ENCODE assay signal across 10 mouse cellular contexts in the genomic region with DNA sequence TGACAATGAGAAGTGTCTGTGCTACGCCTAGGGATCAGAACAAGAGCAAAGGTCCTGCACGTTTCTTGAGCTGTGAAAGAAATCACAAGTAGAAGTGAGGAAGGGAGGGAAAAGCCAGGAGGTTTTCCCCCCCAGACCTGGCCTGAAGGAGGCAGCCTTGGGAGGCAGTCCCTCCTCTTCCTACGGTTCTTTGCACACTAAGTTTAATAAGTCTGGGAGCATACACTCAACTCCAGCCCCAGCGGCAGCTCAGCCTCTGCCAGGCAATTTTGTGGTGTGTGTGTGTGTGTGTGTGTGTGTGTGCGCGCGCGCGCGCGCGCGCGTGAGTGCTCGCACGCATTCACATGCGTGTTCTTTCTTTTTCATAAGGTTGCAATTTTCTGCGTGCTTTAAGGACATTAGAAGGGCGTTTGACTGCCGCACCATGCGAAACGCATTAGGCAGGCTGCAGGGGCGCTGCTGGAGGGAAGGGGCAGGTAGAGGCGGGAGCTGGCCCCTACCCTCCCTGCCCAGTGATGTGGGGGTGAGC. TPM values are rescaled to one million over a fixed set of nuclear protein-coding genes. Genes with fewer than 3 reads are reported as not detected.
A peak's percentile ranks its signal among the peaks of the same experiment; 100 is the strongest.
DNase-seq lines count a peak whose midpoint lies in the region; ATAC-seq and TF ChIP-seq lines count a peak whose summit lies in the region.
"Had no signal": no experiment of that assay in that cellular context is flagged by ENCODE, and none has a peak within 500 bp of the region (broad histone marks: within the 10 kb centered on the region; RNA-seq: fewer than 3 reads in every experiment).

No protein-coding gene starts in this region.

- H3K36me3 ChIP-seq in heart, embryonic 11.5 days (ENCODE audit: control insufficient read depth, insufficient read depth, low read length): no peaks in the 10 kb centered on the region
- no peaks in the 10 kb centered on the region for H3K36me3 ChIP-seq in E14TG2a.4 (ENCODE audit: insufficient read depth, low read length)
- H3K36me3 ChIP-seq in forebrain, embryonic 13.5 days (ENCODE audit: poor library complexity, severe bottlenecking): no peaks in the 10 kb centered on the region
- H3K36me3 ChIP-seq in limb, embryonic 14.5 days (ENCODE audit: control insufficient read depth, insufficient read depth, low read length): no peaks in the 10 kb centered on the region

- no peak for TF ChIP-seq CTCF in E14TG2a.4 (conservative IDR thresholded peaks at IDR 0.05; ENCODE audit: low read length)

- peaks cover 63% of the 10 kb centered on the region for H3K27me3 ChIP-seq in heart, embryonic 11.5 days (ENCODE audit: control insufficient read depth, insufficient read depth, low read length)
- peaks cover 89% of the 10 kb centered on the region for H3K27me3 ChIP-seq in E14TG2a.4 (ENCODE audit: insufficient read depth, low read length)
- H3K27me3 ChIP-seq in forebrain, embryonic 13.5 days: peaks cover 92% of the 10 kb centered on the region
- H3K27me3 ChIP-seq in limb, embryonic 14.5 days (ENCODE audit: control insufficient read depth, insufficient read depth, low read length): peaks cover 67% of the 10 kb centered on the region

- H3K4me3 ChIP-seq in heart, embryonic 11.5 days (ENCODE audit: low read depth, low read length): peak overlapping the region; percentile 23
- peak overlapping the region; percentile 53 for H3K4me3 ChIP-seq in E14TG2a.4 (replicated peaks; ENCODE audit: low read length)
- peak overlapping the region; percentile 18; the same call in 1 of the 2 replicates for H3K4me3 ChIP-seq in forebrain, embryonic 13.5 days
- peak overlapping the region; percentile 24 for H3K4me3 ChIP-seq in limb, embryonic 14.5 days (replicated peaks; ENCODE audit: low read length)

- H3K9ac ChIP-seq in heart, embryonic 11.5 days (ENCODE audit: low read depth, low read length): 0 out of 2 replicates have a peak overlapping the region, but pooled peaks have one; percentile 34
- H3K9ac ChIP-seq in forebrain, embryonic 13.5 days: no peak overlapping the region
- H3K9ac ChIP-seq in limb, embryonic 14.5 days (ENCODE audit: low read depth, low read length, severe bottlenecking): 0 out of 2 replicates have a peak overlapping the region, but pooled peaks have one; percentile 9

- WGBS in heart, embryonic 11.5 days (ENCODE audit: insufficient replicate concordance): 2% methylated on average over 24 of the region's 24 CpGs
- WGBS in forebrain, embryonic 13.5 days: under 1% methylated on average over 24 of the region's 24 CpGs
- 3% methylated on average over 24 of the region's 24 CpGs for WGBS in limb, embryonic 14.5 days

- 0 out of 2 replicates have a peak, but pooled peaks cover 2% of the 10 kb centered on the region for H3K9me3 ChIP-seq in heart, embryonic 11.5 days (replicated peaks; ENCODE audit: control insufficient read depth, low read length)
- H3K9me3 ChIP-seq in E14TG2a.4 (ENCODE audit: low read length): no peaks in the 10 kb centered on the region; the same call in 1 of the 2 replicates
- H3K9me3 ChIP-seq in forebrain, embryonic 13.5 days (replicated peaks): peaks cover 5% of the 10 kb centered on the region; the same call in 1 of the 2 replicates
- H3K9me3 ChIP-seq in limb, embryonic 14.5 days (ENCODE audit: control insufficient read depth, low read length): 0 out of 2 replicates have a peak, but pooled peaks cover 5% of the 10 kb centered on the region

- peaks cover 12% of the 10 kb centered on the region for H3K4me1 ChIP-seq in heart, embryonic 11.5 days (ENCODE audit: control insufficient read depth, insufficient read depth, low read length)
- H3K4me1 ChIP-seq in E14TG2a.4 (replicated peaks; ENCODE audit: low read depth, low read length): peaks cover 27% of the 10 kb centered on the region
- H3K4me1 ChIP-seq in forebrain, embryonic 13.5 days: peaks cover 20% of the 10 kb centered on the region
- peaks cover 6% of the 10 kb centered on the region; the same call in 1 of the 2 replicates for H3K4me1 ChIP-seq in limb, embryonic 14.5 days (ENCODE audit: control insufficient read depth, insufficient read depth, low read length)

- peak overlapping the region; percentile 57 for H3K4me2 ChIP-seq in heart, embryonic 11.5 days
- H3K4me2 ChIP-seq in forebrain, embryonic 13.5 days: peak overlapping the region; percentile 40
- H3K4me2 ChIP-seq in limb, embryonic 14.5 days (replicated peaks; ENCODE audit: low read depth, low read length, severe bottlenecking): peak overlapping the region; percentile 47

- H3K27ac ChIP-seq in heart, embryonic 11.5 days (ENCODE audit: low read depth, low read length): no peak overlapping the region
- H3K27ac ChIP-seq in forebrain, embryonic 13.5 days: no peak overlapping the region
- no peak overlapping the region for H3K27ac ChIP-seq in limb, embryonic 14.5 days (replicated peaks; ENCODE audit: low read depth, low read length)

- no peak for DNase-seq in heart, adult 11 months
- no peak for DNase-seq in limb, embryonic 14.5 days (ENCODE audit: low spot score)
- no peak for DNase-seq in Muller cell, postnatal 12 days (ENCODE audit: inconsistent ontology term)
- no peak for DNase-seq in natural killer cell, adult 2 months (ENCODE audit: low spot score in 2 of 2)
- DNase-seq: liver had no signal

- no peak for ATAC-seq in heart, embryonic 11.5 days (replicated peaks; ENCODE audit: insufficient number of reproducible peaks, low FRiP score, low TSS enrichment)
- no peak for ATAC-seq in forebrain, embryonic 13.5 days
- ATAC-seq in limb, embryonic 14.5 days (ENCODE audit: low FRiP score, low read depth): no peak
- no peak for ATAC-seq in megakaryocyte-erythroid progenitor cell, adult 5-6 weeks (replicated peaks; ENCODE audit: low FRiP score, low TSS enrichment, poor library complexity, severe bottlenecking)

- no peak for TF ChIP-seq POLR2A in limb, embryonic 14.5 days (IDR thresholded peaks at IDR 0.05; ENCODE audit: borderline replicate concordance, extremely low read depth, insufficient read depth, insufficient read length)

RNA-seq across cellular contexts. Expression of a gene that starts 9.6 kb away (rescaled TPM):
- 2.0 and 3.2 TPM in 2 replicates for polyA plus RNA-seq in heart, embryonic 11.5 days (2014; fragmentation: Nextera tagmentation; extraction: Ambion mirVana)
- polyA plus RNA-seq in forebrain, embryonic 13.5 days (2015; fragmentation: Nextera tagmentation; extraction: Ambion mirVana): not detected in 2 replicates
- 10.0 and 11.3 TPM in 2 replicates for polyA plus RNA-seq in limb, embryonic 14.5 days (2012; rRNA removed)
- 5.4 and 8.7 TPM in 2 replicates for polyA plus RNA-seq in limb, embryonic 14.5 days (2014; fragmentation: Nextera tagmentation; extraction: Ambion mirVana)
- not detected in 2 replicates for total RNA-seq in megakaryocyte-erythroid progenitor cell, adult 5-6 weeks (2014; fragmentation: Nextera tagmentation)
- total RNA-seq in megakaryocyte-erythroid progenitor cell, adult 5-6 weeks (2017): not detected in 2 replicates
- total RNA-seq: adrenal gland, adult 18-20 months had no signal

RNA-seq across cellular contexts. Expression of a gene that starts 46.9 kb away (rescaled TPM):
- 5.6 and 6.4 TPM in 2 replicates for polyA plus RNA-seq in heart, embryonic 11.5 days (2014; fragmentation: Nextera tagmentation; extraction: Ambion mirVana)
- polyA plus RNA-seq in forebrain, embryonic 13.5 days (2015; fragmentation: Nextera tagmentation; extraction: Ambion mirVana): 13.0 and 13.4 TPM in 2 replicates
- 16.3 and 16.7 TPM in 2 replicates for polyA plus RNA-seq in limb, embryonic 14.5 days (2012; rRNA removed)
- polyA plus RNA-seq in limb, embryonic 14.5 days (2014; fragmentation: Nextera tagmentation; extraction: Ambion mirVana): 20.2 and 21.3 TPM in 2 replicates
- total RNA-seq in megakaryocyte-erythroid progenitor cell, adult 5-6 weeks (2014; fragmentation: Nextera tagmentation): 4.8 and 9.6 TPM in 2 replicates
- total RNA-seq in megakaryocyte-erythroid progenitor cell, adult 5-6 weeks (2017): 2.7 and 4.5 TPM in 2 replicates
